Mouse (Mus musculus) G1E (cell line): ENCODE measurements around the gene Ier3. TPM values are rescaled to one million over a fixed set of nuclear protein-coding genes. Genes with fewer than 3 reads are reported as not detected.

Experiments
- ATAC-seq: 2 replicates; pipeline ENCODE4 v1.8.0; 2016; ENCODE audit warnings: mild to moderate bottlenecking; ENCODE audit not compliant: insufficient number of reproducible peaks, poor library complexity, low FRiP score, severe bottlenecking; ENCODE audit errors: extremely low read depth
- DNase-seq: peaks from one replicate; pipeline ENCODE4 v3.0.0; 2012; ENCODE audit warnings: low spot score
- H3K27me3 ChIP-seq: 2 replicates; pipeline ENCODE4 v1.6.1; 2012; ENCODE audit warnings: mild to moderate bottlenecking, low read length, inconsistent platforms; ENCODE audit not compliant: insufficient read depth
- H3K36me3 ChIP-seq: replicated peaks from 2 replicates; pipeline ENCODE3; 2012; ENCODE audit warnings: mild to moderate bottlenecking, inconsistent platforms
- H3K4me1 ChIP-seq: 2 replicates; pipeline ENCODE4 v1.6.1; 2012; ENCODE audit warnings: low read depth, low read length, inconsistent platforms, mixed read lengths; ENCODE audit not compliant: insufficient read depth
- H3K4me3 ChIP-seq: 2 replicates; pipeline ENCODE4 v1.5.1; 2012; ENCODE audit warnings: low read depth, mild to moderate bottlenecking, inconsistent platforms, low read length, moderate library complexity, mixed read lengths
- H3K9me3 ChIP-seq: replicated peaks from 2 replicates; pipeline ENCODE4 v1.6.1; 2012; ENCODE audit warnings: inconsistent platforms
- CTCF ChIP-seq: IDR thresholded peaks from 2 replicates; pipeline ENCODE4 v1.5.1; 2012; ENCODE audit warnings: low read depth, low read length, inconsistent platforms, mixed read lengths
- GATA1 ChIP-seq: IDR thresholded peaks from 2 replicates; pipeline ENCODE4 v1.6.1; 2012; ENCODE audit warnings: borderline replicate concordance, low read length, inconsistent platforms, mixed read lengths
- GATA2 ChIP-seq: IDR thresholded peaks from 2 replicates; pipeline ENCODE4 v1.6.1; 2012; ENCODE audit warnings: low read depth, low read length, inconsistent platforms, borderline replicate concordance
- POLR2AphosphoS5 ChIP-seq: IDR thresholded peaks from 2 replicates; pipeline ENCODE4 v1.6.1; 2012; ENCODE audit warnings: low read depth, low read length, inconsistent platforms; ENCODE audit not compliant: insufficient replicate concordance
- TAL1 ChIP-seq: conservative IDR thresholded peaks from 2 replicates; pipeline ENCODE4 v1.6.1; 2012; ENCODE audit warnings: low read depth, low read length, inconsistent platforms, mixed read lengths
- polyA plus RNA-seq: library from polyadenylated mRNA; stranded (reverse); fragments of >175 nt; gene quantifications from 2 replicates; pipeline ENCODE4 v1.2.3, GENCODE M21; 2012
- total RNA-seq, 2 experiments: library from RNA; stranded (forward) in 1 of 2; stranded (reverse) in 1 of 2; fragments of 200-1000 nt in 1 of 2; fragments of >200 nt in 1 of 2; fragmentation: Nextera tagmentation in 1 of 2; gene quantifications; 2 replicates each; pipeline ENCODE4 v1.2.3; 2014 to 2017

Ier3 gene
- total and polyA plus RNA-seq, 3 experiments: 21.4 to 49.5 (median 39.8) TPM

- peak; percentile 79 for DNase-seq
- Histone ChIP-seq H3K36me3 (peaks cover 54% of the 10 kb centered on the region), H3K9me3 (no peaks in the 10 kb centered on the region), H3K27me3 (peaks cover 6% of the 10 kb centered on the region; the same call in 1 of the 2 replicates), H3K4me1 (peaks cover 78% of the 10 kb centered on the region), H3K4me3 (peak within 1 kb of the TSS; percentile 87)
- no peak for TF ChIP-seq POLR2AphosphoS5
- no peak for TF ChIP-seq GATA2
- no peak for TF ChIP-seq GATA1
- TF ChIP-seq TAL1: no peak
- no peak for TF ChIP-seq CTCF
- ATAC-seq: peak; percentile 69
Measured at GRCm38 (mm10) chr17:35861198-35861857, 39.8 kb downstream of the Ier3 start, which contains the start of gene Nrm. TSS of gene Nrm (plus strand) at chr17:35861318.

DNA sequence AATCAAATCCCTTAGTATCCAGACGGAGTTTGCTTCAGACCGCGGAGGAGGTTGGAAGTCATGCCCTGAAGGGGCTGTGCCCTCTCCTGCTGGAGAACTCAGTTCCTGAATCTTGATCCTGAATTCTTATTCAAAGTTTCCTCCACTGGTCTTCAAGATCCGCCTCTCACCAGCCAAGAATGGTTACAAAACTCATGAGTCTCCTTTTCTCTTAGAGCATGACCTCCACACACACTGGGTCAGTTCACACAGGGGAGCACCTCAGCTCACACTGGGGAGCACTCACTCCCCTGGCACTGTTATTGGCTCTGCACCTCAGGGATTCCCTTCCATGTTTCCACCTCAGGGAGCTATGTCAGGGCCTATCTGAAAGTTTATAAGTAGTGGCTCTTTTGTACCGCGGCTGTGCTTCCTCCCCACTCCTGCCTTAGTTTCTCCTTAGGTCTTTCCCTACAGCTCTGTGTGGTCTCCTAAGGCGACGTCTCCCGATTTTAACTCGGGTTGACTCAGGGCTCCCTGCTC is 43.4 kb downstream of the Ier3 start:
- H3K27me3 ChIP-seq: peaks cover 17% of the 10 kb centered on the region; the same call in 1 of the 2 replicates
- peaks cover 25% of the 10 kb centered on the region for H3K36me3 ChIP-seq
- H3K4me3 ChIP-seq: peak overlapping the region; percentile 74; the same call in 1 of the 2 replicates
- H3K4me1 ChIP-seq: peaks cover 95% of the 10 kb centered on the region
- no peak for ATAC-seq
- TF ChIP-seq TAL1 (no peak), GATA2 (no peak), POLR2AphosphoS5 (no peak), CTCF (no peak), GATA1 (no peak)
- no peaks in the 10 kb centered on the region for H3K9me3 ChIP-seq
- no peak for DNase-seq

DNA sequence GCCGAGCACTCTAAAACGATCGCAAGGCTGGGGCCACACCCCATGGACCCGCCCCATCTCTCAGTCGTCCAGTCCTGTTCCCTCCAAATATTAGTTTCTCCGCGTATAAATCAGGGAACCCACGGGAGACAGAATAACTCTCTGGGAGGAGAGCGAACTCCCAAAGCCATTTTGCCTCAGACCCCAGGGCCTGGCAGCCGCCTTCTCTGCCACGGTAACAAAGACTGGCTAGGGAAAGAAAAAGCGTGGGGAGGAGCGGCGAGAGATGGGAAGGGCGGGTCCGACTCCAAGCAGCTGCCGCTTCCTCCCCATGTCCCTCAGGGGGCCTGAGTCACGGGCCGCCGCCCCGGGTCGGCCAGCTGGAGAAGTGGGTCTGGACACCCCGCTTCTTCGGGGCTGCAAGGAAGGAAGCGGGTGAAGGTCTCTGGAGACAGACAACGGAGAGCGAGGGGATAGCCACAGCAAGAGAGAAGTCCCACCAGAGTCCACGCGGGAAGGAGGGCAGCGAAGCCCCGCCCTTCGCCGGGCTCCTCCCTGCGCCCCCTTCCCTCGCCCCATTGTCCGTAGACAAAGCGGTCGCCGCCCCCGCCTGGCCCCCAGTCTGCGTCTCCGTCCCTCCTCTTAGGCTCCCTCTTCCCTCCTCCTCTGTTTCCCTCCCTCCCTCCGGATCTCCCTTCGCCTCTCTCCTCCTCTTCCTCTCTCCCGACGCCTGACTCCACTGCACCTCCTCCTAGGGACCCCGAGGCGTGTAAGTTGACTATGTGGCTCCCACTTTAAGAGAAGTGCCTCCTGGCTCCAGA is 44.2 kb downstream of the Ier3 start, which contains the start of gene Ppp1r18:
Gene Ppp1r18, plus strand, starts transcription at position 113 of the 800 bp plus-strand sequence.
- Histone ChIP-seq H3K4me1 (peaks cover 95% of the 10 kb centered on the region), H3K4me3 (peak within 1 kb of the TSS; percentile 74), H3K9me3 (no peaks in the 10 kb centered on the region), H3K27me3 (peaks cover 17% of the 10 kb centered on the region; the same call in 1 of the 2 replicates), H3K36me3 (peaks cover 25% of the 10 kb centered on the region)
- peak; percentile 60 for DNase-seq
- 0 out of 2 replicates have a peak, but pooled peaks have one; percentile 3 for ATAC-seq
- TF ChIP-seq POLR2AphosphoS5 (no peak), CTCF (no peak), GATA2 (no peak), GATA1 (no peak), TAL1 (no peak)

DNA sequence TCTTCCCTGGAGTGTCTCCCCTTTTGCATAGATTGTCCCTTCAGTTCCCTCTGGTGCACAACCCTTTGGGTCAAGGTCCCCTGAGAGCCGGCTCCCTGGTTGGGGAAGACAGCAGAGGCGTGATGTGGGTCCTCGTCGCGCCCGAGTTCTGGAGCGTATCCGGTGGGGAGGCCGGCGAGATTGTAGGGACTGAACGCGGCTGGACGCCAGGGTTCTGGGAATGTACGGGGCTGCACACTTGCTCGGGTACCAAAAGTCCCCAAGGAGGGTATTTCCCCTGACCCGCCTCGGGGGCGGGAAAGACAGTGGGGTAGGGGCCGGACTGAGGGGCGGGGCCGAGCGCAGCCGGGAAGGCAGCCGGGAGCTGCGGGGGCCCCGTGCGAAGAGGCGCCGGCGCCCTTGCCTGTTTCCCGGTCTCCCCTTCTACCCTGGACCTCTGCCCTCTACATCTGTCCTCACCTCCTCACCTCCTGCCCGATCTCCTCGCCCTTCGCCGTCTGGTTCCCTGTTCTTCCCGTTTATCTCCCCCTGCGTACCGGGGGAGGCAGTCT is 44.9 kb downstream of the Ier3 start:
- Histone ChIP-seq H3K4me3 (peak overlapping the region; percentile 74), H3K4me1 (peaks cover 94% of the 10 kb centered on the region), H3K9me3 (peaks cover 4% of the 10 kb centered on the region; the same call in 1 of the 2 replicates), H3K36me3 (peaks cover 30% of the 10 kb centered on the region), H3K27me3 (peaks cover 17% of the 10 kb centered on the region; the same call in 1 of the 2 replicates)
- TF ChIP-seq TAL1 (no peak), CTCF (no peak), GATA1 (no peak), GATA2 (no peak), POLR2AphosphoS5 (no peak)
- no peak for ATAC-seq
- peak; percentile 41 for DNase-seq

- Histone ChIP-seq H3K36me3 (peaks cover 35% of the 10 kb centered on the region), H3K27me3 (peaks cover 17% of the 10 kb centered on the region; the same call in 1 of the 2 replicates), H3K4me1 (peaks cover 94% of the 10 kb centered on the region), H3K9me3 (peaks cover 4% of the 10 kb centered on the region; the same call in 1 of the 2 replicates), H3K4me3 (peak overlapping the region; percentile 74)
- TF ChIP-seq CTCF: 0 out of 2 replicates have a peak, but pooled peaks have one; percentile 7
- TF ChIP-seq GATA2: no peak
- TF ChIP-seq POLR2AphosphoS5: no peak
- no peak for ATAC-seq
- DNase-seq: peak; percentile 37
Measured at GRCm38 (mm10) chr17:35866911-35867890, 45.7 kb downstream of the Ier3 start.
